17 mouse cellular contexts compared by ENCODE assay signal in the genomic region with DNA sequence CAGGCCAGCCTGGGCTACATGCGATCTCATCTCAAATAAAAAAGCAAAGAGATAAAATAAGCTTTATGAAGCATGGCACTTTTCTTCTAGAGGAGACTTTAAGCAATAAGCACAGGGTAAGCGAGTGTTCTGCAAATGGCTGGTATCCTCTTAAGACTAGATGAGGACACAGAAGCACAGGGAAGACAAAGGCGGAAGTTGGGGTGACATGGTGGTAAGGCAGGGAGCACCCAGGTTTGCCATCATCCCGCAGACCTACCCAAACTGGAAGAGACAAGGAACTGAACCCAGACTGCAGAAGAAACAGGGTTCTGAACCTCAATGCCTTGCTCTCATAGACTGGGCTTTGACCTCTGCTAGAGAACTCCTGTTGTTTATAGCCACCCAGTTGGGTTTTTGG.
"Had no signal": no experiment of that assay in that cellular context is flagged by ENCODE, and none has a peak within 500 bp of the region (broad histone marks: within the 10 kb centered on the region; RNA-seq: fewer than 3 reads in every experiment).

No protein-coding gene starts in this region.

- H3K4me3 ChIP-seq: lung, embryonic 15.5 days; megakaryocyte, embryonic 14.5 days; midbrain, embryonic 13.5 days; midbrain, embryonic 15.5 days; neural tube, embryonic 12.5 days; stomach, embryonic 15.5 days had no signal

- H3K27ac ChIP-seq: lung, embryonic 15.5 days; macrophage; midbrain, embryonic 13.5 days; midbrain, embryonic 15.5 days; neural tube, embryonic 12.5 days; stomach, embryonic 15.5 days; stomach, postnatal 0 days had no signal

- H3K36me3 ChIP-seq: lung, embryonic 15.5 days; midbrain, embryonic 13.5 days; midbrain, embryonic 15.5 days; neural tube, embryonic 12.5 days had no signal

- H3K4me1 ChIP-seq: midbrain, embryonic 15.5 days; stomach, embryonic 15.5 days had no signal

- H3K9ac ChIP-seq: liver, postnatal 0 days; lung, embryonic 15.5 days; midbrain, embryonic 13.5 days; midbrain, embryonic 15.5 days; neural tube, embryonic 12.5 days; stomach, embryonic 15.5 days had no signal

- DNase-seq: liver, postnatal 0 days; lung, adult 2 months; lung, postnatal 14 days; right cerebral cortex, postnatal 14 days; thymus, adult 2 months; thymus, postnatal 25 days; thymus, postnatal 4 days had no signal

- H3K27me3 ChIP-seq: lung, embryonic 15.5 days; megakaryocyte, embryonic 14.5 days; midbrain, embryonic 13.5 days; midbrain, embryonic 15.5 days; neural tube, embryonic 12.5 days; stomach, embryonic 15.5 days had no signal

- H3K4me2 ChIP-seq: lung, embryonic 15.5 days; midbrain, embryonic 11.5 days; midbrain, embryonic 13.5 days; midbrain, embryonic 15.5 days; neural tube, embryonic 12.5 days; stomach, embryonic 15.5 days had no signal

- ATAC-seq: liver, postnatal 0 days; lung, postnatal 0 days; midbrain, embryonic 13.5 days; midbrain, embryonic 15.5 days had no signal

- H3K9me3 ChIP-seq: lung, embryonic 15.5 days; megakaryocyte, embryonic 14.5 days; midbrain, embryonic 13.5 days; midbrain, embryonic 15.5 days; neural tube, embryonic 12.5 days; stomach, embryonic 15.5 days had no signal
